Mouse (Mus musculus): ENCODE measurements around the gene Map3k5.

The Map3k5 gene

DNA sequence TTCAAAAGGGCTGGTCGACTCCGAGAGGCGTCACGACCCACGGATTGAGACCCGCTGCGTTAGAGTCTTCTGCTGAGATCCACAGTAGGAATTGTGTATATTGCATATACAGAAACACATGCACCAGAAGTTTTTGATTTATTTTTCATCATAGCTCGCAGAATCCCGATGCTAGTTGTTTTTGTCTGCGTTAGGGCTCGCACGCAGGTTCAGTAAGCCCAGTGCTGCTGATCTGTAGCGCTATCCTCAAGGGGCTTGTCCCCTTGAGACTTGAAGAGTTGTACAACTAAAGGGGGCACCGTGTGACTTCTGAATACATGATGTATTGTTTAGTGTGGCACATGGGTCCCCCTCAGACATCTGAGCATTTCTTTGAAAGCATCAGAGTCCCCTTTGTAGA, 172.8 kb downstream of the Map3k5 start:
- DNase-seq (ENCODE audit: low spot score), result no peak

DNA sequence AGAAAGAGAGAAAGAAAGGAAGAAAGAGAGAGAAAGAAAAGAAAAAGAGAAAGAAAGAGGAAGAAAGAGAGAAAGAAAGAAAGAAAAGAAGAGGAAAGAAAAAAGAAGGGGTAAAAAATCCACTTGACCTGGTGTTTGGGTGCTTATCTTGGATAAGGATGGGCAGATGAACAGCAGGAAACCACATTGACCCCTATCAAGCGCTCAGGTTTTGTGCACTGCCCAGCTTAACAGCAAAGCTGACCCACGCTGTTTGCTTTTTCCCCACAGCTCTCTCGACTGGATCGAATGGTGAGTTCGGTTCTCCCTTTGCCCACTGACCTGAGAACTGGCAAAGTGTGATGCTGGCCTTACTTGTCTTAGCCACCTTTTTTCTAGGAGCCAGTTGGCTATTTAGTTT, 177.2 kb downstream of the Map3k5 start:
- no peak for DNase-seq (ENCODE audit: low spot score)

DNA sequence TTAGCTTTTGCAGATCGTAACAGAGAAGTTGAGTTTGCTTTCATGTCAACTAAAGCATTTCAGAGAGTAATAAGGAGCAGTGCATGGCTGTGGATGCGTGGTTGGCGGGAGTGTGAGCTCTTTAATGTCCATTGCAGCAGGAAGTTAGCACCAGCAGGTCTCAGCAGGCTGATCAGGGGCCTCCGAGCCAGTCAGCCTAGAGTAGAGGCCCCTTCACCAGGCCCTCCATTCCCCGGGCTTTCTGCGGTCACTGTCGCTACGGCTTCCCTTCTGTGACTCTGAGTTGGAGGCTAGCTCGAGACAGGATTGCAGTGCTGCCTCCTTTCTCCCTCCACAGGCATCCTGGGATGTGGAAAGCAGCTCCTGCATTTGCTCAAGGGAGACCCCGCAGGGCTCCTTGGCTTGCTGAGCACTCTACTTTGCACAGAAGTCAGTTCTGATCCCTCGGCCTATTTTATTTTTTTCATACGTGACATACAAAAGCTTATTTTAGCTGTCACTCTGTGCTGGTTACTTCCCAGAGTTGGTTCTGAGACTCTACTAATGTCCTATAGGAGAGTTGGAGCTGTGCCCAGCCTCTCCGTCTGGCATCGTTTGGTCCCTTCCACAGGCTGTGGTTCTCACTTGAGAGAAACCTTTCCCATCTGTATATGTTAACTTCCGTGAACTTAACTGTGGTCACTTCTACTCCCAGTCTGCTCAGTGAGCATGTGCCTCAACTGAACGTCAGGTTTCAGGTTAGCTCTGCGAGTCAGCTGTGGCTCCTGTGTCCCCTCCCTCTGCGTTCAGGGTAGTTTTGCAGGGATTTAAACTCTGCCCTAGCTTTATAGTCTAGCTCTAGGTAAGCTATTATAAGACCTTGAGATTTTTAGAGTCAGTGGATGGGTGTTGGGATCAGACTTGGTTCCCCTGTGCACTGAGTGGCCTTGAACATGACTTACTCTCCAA, 178.0 kb downstream of the Map3k5 start:
- no peak for DNase-seq (ENCODE audit: low spot score)

DNA sequence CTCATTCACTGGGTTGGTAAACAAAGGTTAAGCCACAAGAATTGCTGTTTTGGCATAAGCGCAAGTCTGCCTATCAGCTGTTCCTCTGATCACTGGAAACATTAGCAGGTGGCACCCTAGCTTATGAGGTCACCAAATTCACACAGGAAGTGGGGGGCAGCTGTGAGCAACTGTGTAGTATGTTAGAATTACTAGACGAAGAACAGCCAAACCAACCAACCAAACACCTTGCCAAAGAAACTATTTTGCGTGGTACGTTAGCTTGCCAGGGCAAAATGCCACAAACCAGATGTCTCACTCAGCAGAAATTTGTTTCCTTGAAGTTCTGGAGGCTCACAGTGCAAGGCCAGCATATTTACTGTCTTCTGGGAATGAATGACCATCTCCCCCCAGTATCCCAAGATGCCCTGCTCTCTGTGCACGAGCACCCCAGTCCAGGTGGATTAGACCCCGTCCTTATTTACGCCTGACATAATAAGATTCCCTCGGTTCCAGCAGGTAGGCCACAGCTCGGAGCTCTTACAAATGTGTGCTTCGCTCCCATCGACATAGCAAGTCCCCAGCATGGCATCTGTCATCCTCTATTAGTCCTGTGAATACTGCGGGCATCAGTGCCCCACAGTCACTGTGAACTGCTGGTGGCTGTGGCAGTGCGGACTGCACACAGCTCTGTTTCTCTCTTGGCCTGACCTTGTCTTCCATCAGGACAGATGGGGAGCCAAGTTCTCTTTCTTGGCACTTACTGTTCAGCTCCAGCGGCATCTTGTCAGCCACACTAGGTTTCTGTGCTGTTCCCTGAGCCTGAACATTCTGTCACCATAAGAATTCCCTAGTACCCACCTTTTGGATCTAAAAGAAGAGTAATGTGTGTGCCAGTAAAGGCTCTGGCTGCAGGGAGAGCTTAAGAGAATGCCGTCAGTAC, 185.5 kb downstream of the Map3k5 start:
- no peak for DNase-seq (ENCODE audit: low spot score)

DNA sequence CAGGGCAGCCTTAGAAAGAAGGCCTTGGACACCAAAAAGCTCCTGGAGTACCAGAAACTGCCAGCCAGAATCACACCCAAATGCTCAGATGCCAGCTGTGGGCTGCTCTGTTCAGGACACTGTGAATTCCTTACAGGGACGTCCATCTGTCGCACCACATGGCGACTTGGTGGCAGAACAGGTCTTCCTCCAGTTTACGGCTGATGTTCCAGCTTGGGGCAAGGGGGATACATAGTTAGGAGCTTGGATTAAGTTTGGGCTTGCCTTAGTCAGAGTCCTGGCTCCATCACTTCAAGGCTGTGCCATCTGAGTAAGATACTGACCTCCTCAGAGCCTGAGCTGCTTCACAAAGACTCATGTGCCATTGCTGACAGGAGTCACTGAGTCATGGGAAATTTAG, 187.7 kb downstream of the Map3k5 start:
- no peak for DNase-seq (ENCODE audit: low spot score)

DNA sequence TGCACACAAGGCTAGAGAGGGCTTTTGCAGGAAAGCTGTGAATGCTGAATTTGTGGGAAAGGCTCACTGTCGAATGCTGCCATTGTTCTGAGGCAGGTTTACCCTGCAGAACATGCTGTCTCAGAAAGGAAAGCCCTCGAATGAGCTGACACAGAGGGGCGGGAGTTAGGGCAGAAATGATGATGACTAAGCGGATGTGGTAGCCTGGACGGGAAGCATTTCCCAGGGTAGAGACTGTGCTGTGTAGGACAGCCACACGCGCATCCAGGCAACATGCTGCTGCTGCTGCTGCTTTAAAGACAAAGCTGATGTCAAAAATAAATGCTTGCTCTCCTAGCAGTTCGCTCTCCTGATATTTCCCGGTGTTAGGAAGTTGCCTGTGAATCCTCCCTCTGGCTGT, 189.1 kb downstream of the Map3k5 start:
- DNase-seq (ENCODE audit: low spot score), result no peak

DNA sequence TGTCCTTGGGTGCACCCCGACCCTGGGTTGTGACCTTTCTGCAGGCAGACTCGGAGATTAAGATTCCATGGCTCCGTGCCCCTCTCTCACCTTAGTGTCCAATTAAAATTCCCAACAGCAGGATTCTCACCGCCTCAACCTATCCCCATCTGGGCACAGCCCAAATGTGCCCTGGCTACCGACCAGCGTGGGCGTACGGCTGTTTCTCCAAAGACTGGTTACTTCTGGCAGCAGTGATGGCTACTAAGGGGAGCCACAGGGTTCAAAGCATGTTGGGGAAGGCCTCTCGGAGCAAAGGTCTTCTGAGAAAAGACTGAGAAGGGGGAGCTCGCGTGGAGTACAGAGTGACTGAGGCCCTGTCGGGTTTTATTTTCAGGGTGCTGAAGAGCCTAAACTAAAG, 190.3 kb downstream of the Map3k5 start:
- DNase-seq (ENCODE audit: low spot score), result no peak

DNA sequence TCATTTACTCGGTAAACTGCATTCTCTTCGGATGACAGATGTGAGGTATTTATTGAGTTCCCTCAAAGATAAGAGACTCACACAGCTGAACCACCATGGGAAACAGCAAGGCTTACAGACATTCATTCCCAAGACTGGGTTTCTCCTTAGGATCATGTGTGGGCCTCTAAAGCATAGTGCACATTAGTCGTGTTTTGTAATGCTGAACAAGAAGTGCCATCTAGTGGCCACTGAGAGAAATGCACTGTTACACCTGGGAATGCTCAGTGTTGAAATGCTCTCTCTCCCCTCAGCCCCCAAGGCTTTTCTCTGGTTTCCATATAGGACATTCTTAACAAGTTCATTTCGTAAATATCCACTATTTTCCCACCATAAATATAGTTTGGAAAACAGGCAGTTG, 191.0 kb downstream of the Map3k5 start:
- peak; percentile 49 for DNase-seq (ENCODE audit: low spot score)

DNA sequence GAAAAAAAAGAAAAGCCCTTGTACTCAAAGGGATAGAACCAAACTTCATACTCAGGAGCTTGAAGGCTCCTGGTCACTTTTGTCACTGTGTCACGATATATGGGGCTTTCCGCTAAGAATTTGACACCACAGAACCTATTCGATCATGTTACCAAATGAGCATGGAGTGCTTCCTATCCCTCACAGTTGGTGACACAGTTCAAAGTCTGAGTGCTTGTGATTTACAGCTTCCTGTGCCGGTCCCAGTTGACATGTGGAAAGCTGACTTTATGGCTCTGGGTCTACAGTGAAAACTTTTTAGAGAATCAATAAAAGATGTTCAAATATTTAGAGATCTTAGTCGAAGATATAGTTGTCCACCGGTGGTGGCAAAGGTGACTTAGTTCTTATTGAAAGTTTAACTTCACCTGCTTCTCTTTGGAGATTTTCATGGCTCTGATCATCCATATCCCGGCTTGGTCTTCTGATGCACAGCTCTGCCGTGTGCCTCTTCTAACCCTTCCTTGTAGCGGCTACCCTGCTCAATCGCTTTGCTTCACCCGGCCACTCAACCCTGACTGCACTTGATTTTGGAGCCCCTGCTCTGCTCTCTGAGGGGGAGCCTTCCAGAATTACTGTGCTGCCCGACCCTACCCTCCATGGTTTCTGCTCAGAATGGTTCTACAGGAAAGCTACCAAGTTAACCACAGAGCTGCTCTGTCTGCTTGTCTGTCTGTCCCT, 198.8 kb downstream of the Map3k5 start:
- DNase-seq (ENCODE audit: low spot score), result no peak

DNA sequence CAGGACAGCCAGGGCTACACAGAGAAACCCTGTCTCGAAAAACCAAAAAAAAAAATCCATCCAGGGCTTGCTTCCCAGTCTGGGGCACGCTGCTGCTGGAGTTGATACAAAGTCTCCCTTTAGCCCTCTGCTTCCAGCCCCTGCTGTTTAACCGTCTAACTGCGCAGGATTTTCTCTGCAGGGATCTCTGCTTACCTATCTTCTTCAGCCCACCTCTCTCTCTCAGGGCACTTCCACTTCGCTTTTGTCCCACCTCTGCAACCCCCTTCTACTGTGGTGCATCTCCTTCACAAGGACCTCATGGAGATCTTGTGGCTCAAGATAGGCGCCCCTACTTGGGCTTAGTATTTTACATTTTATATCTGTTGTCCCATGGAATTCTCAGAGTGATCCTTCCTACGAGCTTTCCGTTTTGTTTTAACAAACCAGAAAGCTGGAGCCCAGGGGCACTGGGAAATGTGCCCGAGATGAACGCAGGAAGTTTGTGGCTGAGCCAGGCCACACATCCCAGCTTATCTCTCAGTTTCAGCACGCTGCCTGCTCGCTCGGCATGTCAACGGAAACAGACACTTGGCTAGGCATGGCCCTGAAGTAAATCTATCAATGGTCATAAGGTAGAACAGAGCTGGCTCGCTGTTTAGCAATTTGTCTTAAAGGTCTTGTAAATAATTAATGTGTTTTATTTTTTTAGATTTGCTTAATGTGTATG, 201.2 kb downstream of the Map3k5 start:
- DNase-seq (ENCODE audit: low spot score), result no peak

DNA sequence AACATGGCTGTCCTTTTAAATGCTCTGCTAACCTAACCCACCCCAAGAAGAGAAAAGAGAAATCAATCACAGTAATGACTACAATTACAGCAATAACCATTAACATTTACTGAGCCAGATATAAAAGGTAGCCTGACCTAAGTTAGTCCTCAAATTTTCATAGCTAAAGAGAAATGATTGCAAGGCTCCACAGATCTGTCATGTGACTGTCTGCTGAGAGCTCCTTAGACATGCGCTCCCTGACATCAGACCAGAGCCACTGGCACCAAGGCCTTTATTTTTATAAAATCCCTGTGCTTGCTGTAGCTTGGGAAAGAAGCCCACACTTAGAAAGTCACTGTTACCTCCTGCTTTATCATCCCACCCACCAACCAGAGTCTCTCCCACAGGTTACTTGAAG, 202.2 kb downstream of the Map3k5 start:
- DNase-seq (ENCODE audit: low spot score), result no peak

DNA sequence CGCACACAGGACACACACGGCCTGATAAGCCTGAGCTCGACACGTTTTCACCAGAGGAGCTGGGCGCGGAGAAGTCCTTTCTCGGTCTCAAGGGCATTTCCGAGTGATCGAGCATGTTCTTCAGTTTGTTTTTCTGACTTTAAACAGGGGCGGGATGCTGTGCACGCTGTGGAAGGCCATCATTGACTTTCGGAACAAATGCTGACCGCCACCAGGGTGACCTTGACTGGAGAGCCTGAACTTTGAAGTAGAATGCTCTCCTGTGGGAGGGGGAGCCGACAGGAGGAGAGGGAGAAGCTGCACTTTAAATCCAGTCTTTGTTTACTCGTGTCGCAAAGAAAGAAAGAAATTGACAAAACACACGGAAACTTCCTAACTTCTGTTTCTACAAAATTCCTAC, 207.1 kb downstream of the Map3k5 start:
- no peak for DNase-seq (ENCODE audit: low spot score)

DNA sequence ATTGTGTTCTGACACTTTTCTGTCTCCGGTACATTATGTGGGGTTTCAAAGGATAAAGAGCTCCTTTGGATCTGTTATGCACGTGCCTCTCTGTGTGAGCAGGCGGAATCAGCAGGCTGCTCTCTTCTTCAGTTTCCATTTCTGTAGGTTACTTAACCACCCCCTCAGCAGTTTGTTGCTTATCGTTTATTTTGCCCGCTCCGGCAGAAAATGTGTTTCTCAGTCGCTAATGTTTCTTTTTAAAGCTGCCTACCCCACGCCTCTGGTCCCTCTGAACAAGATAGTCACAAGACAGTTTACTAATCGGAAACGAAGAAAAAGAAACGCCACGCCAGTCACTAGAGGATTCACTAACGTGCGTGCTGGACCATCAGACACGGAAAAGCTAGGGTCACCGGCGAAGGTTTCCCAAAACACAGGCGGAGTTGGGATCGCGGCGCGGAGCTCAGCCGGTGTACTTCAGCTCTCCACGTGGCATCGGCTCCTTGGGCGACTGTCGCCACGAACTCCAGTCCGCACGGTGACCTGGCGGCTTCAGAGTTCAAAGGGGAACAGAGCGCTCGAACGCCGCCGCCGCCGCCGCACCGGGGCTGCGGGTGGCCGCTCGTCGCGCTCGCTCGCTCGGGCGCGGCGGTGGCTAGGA, 214.0 kb downstream of the Map3k5 start, which contains the start of gene Map7:
TSS of gene Map7 (plus strand) at position 342 of the 643 bp plus-strand sequence.
- DNase-seq (ENCODE audit: low spot score), result no peak

DNA sequence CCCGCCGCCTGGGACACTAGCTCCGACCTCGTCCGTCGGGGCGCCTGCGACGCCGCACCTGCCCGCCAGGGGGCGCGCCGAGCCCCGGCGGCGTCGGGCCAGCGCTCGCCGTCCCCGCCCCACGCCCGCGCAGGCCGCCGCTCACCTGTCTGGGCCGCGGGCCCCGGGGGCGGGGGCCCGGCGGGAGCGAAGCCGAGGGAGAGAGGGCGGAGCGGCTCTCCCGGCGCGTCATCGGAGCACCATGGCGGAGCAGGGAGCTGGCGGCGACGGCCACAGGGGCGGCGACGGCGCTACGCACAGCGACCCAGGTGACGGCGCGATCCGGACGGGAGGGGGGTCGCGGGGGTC, 214.5 kb downstream of the Map3k5 start:
- DNase-seq (ENCODE audit: low spot score), result peak; percentile 69

DNA sequence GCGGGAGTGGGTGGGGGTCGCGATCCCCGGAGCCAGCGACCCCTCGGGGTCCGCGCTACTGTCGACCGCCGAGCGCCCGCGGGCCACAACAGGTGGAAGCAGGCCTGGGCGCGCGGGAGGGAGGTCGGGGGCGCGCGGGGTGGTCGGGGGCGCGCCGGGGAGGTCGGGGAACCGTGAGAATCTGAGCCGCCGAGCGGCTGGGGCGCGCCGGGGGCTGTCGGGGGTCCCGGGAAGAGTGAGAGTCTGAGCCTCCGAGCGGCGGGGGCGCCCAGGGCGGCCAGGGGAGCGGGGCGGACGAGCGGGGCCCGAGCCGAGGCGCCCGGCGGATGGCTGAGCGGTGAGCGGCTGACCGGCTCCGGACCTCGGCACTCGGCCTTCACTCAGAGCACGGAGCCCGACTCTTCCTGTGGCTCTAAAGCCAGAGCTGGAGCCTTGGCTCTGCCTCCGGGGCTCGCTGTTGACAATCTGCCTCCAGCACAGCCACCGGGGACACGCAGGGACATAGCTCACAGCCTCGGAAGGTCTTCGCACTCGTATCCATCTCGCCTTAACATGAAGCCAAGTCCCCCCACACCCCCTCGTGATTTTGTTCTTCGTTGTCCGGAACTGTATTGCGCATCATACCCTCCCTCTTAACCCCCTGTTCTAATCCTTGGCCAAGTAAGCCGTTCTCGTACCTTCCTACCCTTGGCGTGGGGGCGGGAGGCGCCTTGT, 215.0 kb downstream of the Map3k5 start:
- peak; percentile 31 for DNase-seq (ENCODE audit: low spot score)

DNA sequence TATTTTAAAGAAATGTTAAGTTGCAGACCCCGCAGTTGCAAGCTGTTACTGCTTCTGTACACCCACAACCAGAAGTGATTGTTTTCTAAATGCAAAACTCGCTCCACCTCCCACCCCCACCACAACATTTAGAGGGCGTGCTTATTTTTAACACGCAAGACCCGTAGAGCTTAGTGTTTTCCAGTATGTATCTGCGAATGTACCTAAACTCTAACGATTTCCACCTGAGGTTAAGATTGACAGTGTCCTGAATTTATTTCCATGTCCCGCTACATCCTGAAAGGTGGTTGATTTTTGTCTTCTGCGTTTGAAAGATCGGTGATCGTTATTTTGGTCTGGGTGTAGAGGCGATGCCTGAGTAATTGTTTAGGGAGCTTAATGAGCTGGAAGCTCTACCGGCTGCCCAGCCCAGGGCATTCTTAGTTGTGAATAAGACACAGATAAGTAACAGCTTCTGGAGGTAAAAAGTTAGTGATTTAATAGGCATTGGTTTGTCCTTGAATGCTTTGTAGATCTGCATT, 215.6 kb downstream of the Map3k5 start:
- no peak for DNase-seq (ENCODE audit: low spot score)

DNA sequence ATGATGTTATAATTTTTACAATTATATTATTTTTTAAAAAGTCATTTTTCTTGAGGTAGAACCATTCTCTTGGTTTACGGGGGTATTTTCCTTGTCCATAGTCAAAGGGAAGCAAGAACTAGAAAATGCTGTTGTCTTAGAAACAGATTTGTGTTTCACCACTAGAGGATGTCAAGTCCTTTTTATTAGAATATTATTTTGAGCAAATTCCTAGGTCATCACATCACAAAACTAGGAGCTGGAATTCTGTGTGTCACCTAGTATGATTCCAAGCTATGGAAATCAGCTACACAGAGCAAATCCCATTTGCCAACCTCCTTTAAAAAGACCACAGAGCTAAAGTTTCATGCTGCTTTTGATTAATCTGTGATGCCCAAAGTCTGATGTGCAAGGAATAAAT, 217.9 kb downstream of the Map3k5 start:
- no peak for DNase-seq (ENCODE audit: low spot score)

DNA sequence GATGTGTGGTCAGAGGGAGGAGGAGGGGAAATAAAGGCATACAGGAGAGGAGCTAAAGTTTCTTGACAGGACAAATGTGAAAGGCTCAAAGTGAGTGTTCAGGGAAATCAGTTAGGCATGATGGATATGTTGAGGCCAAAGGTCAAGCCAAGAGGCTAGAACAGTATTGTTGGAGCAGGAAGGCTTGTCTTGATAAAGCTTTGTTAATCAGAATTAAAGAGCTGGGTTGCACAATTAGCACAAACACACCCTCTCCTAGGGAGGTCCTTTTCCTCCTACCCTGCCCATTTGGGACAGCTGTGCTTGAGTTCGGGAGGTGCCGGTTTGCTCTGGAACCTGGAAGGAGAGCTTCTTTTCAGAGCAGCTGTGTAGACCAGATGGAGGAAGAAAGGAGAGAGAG, 219.2 kb downstream of the Map3k5 start:
- DNase-seq (ENCODE audit: low spot score), result no peak

DNA sequence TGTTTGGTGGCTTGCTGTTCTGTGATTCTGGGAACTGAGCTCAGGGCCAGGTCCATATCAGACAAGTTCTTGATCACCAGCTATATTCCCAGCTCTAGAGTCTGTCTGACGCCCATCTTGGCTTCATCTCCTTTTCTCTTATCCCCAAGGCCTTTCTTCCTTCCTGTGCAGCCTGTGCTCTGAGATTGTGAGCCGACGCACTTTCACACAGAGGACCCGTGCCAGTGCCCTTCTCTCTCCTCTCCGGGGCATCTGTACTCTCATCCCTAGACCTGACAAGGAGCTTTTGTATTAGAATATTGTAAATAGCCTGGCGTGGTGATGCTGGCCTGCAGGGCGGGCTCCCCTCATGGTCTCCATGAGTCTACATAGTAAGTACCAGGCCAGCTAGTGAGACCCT, 221.1 kb downstream of the Map3k5 start:
- no peak for DNase-seq (ENCODE audit: low spot score)

DNA sequence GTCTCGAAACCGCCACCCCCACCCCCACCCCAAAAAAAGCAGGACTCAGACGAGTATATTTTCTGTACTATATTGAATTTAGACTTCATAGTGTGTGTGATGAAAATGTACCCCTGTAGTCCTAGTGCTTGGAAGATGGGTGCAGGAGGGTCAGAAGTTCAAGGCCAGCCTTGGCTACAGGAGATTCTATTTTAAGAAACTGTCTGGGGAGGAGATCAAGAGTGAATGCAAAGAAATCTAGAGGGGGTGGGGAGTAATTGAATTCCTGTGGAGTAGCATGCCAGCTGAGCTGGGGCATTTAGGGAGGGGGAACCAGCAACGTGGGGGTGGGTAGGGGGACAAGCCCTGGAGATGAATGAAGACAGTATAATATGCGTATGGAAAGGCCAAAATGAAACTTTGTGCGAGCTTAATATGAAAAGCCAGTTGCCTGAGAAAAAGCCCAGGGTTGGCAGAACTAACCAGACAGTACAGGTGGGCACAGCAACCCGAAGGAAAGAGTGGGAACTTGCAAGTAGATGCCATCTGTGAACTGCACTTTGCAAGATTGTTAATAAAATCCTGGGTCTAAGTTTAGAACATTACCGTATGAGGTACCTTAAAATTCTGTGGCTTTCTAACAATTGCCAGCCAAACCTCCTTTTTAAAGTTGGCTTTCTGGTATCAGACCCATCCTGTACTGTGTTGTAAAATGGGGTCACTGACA, 222.9 kb downstream of the Map3k5 start:
- DNase-seq (ENCODE audit: low spot score), result no peak
